Mouse (Mus musculus) lung, adult 2 months (tissue): ENCODE measurements at regions not wholly inside any gene's neighbourhood (a gene's known extent, or its start where the extent isn't known, plus 50 kb on each side); places are given as distances from the start of the nearest gene placed in this dataset.

Experiments
- CTCF ChIP-seq: fragments of 200-500 bp; IDR thresholded peaks from 2 replicates; pipeline ENCODE4 v1.5.1; 2011; ENCODE audit warnings: mild to moderate bottlenecking, low read length, control low read depth; ENCODE audit not compliant: insufficient read depth
- POLR2A ChIP-seq: fragments of 200-500 bp; IDR thresholded peaks from 2 replicates; pipeline ENCODE4 v1.6.1; 2011; ENCODE audit warnings: low read depth, mild to moderate bottlenecking, control low read depth, low read length, borderline replicate concordance; ENCODE audit errors: extremely low read depth

GRCm38 (mm10) chr16:55582029-55582428 lies 256.7 kb downstream of the Nfkbiz start:
- TF ChIP-seq CTCF: no peak
- no peak for TF ChIP-seq POLR2A
